Mouse (Mus musculus): ENCODE data around the gene Adprh.
A peak's percentile ranks its signal among the peaks of the same experiment; 100 is the strongest.
"Not testable (repeated sequence)": the region's sequence is repeated elsewhere in the genome, so short reads cannot be mapped to it uniquely, and the experiment has no call there.

Adprh gene

GRCm38 (mm10) chr16:38452442-38453202, at the start of gene Adprh:
Adprh (minus strand) TSS chr16:38452703.
- DNase-seq (ENCODE audit: low read depth, low spot score) = peak; percentile 96

GRCm38 (mm10) chr16:38496604-38497140, 44.2 kb upstream of the Adprh start:
- DNase-seq (ENCODE audit: low read depth, low spot score) = no peak

GRCm38 (mm10) chr16:38493890-38494289, 41.4 kb upstream of the Adprh start:
- peak; percentile 69 for DNase-seq (ENCODE audit: low read depth, low spot score)

- no peak for DNase-seq (ENCODE audit: low read depth, low spot score)
Observed at GRCm38 (mm10) chr16:38492551-38492950, 40.0 kb upstream of the Adprh start.

GRCm38 (mm10) chr16:38483582-38484309, 31.2 kb upstream of the Adprh start:
- DNase-seq (ENCODE audit: low read depth, low spot score) = no peak

- peak; percentile 75 for DNase-seq (ENCODE audit: low read depth, low spot score)
Observed at GRCm38 (mm10) chr16:38482780-38483562, 30.5 kb upstream of the Adprh start.

- no peak for DNase-seq (ENCODE audit: low read depth, low spot score)
Observed at GRCm38 (mm10) chr16:38481327-38481726, 28.8 kb upstream of the Adprh start.

GRCm38 (mm10) chr16:38478296-38478695, 25.8 kb upstream of the Adprh start:
- no peak for DNase-seq (ENCODE audit: low read depth, low spot score)

- not testable (repeated sequence) for DNase-seq (ENCODE audit: low read depth, low spot score)
Observed at GRCm38 (mm10) chr16:38477241-38477608, 24.7 kb upstream of the Adprh start.

GRCm38 (mm10) chr16:38476312-38477240, 24.1 kb upstream of the Adprh start:
- DNase-seq (ENCODE audit: low read depth, low spot score) = peak; percentile 66

GRCm38 (mm10) chr16:38475681-38476311, 23.3 kb upstream of the Adprh start:
- DNase-seq (ENCODE audit: low read depth, low spot score) = no peak

GRCm38 (mm10) chr16:38474677-38475286, 22.3 kb upstream of the Adprh start:
- no peak for DNase-seq (ENCODE audit: low read depth, low spot score)

- DNase-seq (ENCODE audit: low read depth, low spot score) = no peak
Observed at GRCm38 (mm10) chr16:38473661-38474060, 21.2 kb upstream of the Adprh start.

GRCm38 (mm10) chr16:38472507-38472873, 20.0 kb upstream of the Adprh start:
- DNase-seq (ENCODE audit: low read depth, low spot score) = no peak

- DNase-seq (ENCODE audit: low read depth, low spot score) = no peak
Observed at GRCm38 (mm10) chr16:38471697-38472506, 19.4 kb upstream of the Adprh start.

GRCm38 (mm10) chr16:38469437-38469836, 16.9 kb upstream of the Adprh start:
- no peak for DNase-seq (ENCODE audit: low read depth, low spot score)

GRCm38 (mm10) chr16:38468706-38469018, 16.2 kb upstream of the Adprh start:
- DNase-seq (ENCODE audit: low read depth, low spot score) = no peak

GRCm38 (mm10) chr16:38467917-38468705, 15.6 kb upstream of the Adprh start:
- no peak for DNase-seq (ENCODE audit: low read depth, low spot score)

All from brain, adult 2 months (tissue).